Mouse (Mus musculus): ENCODE measurements around the gene Shank2.
A peak's percentile ranks its signal among the peaks of the same experiment; 100 is the strongest.

The Shank2 gene

GRCm38 (mm10) chr7:144338694-144339093 lies 337.0 kb downstream of the Shank2 start:
- DNase-seq (ENCODE audit: low spot score), result no peak

GRCm38 (mm10) chr7:144340376-144340775 lies 338.6 kb downstream of the Shank2 start:
- DNase-seq (ENCODE audit: low spot score), result no peak

GRCm38 (mm10) chr7:144366133-144366532 lies 364.4 kb downstream of the Shank2 start:
- no peak for DNase-seq (ENCODE audit: low spot score)

GRCm38 (mm10) chr7:144373059-144373458 lies 371.3 kb downstream of the Shank2 start:
- no peak for DNase-seq (ENCODE audit: low spot score)

GRCm38 (mm10) chr7:144375483-144375882 lies 373.8 kb downstream of the Shank2 start:
- DNase-seq (ENCODE audit: low spot score), result no peak

GRCm38 (mm10) chr7:144378254-144378653 lies 376.5 kb downstream of the Shank2 start:
- DNase-seq (ENCODE audit: low spot score), result no peak

- DNase-seq (ENCODE audit: low spot score), result no peak
These were observed 377.6 kb downstream of the Shank2 start for GRCm38 (mm10) chr7:144379243-144379884.

- no peak for DNase-seq (ENCODE audit: low spot score)
These were observed 379.9 kb downstream of the Shank2 start for GRCm38 (mm10) chr7:144381588-144381987.

DNA sequence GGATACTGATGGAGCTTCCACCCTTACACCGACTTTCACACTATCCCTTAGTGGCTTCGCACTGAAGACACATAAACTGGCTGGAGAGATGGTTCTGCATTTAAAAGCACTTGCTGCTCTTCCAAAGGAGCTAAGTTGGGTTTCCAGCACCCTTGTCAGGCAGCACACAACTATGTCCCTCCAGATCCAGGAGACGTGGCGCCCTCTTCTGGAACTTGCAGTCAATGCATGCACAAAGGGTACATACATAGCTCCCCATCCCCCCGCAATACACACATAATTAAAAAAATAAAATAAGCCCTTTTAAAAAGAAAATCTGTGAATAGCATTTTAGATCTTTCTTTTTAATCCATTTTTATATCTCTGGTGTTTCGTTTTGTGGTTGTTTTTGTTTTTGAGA lies 385.8 kb downstream of the Shank2 start:
- no peak for DNase-seq (ENCODE audit: low spot score)

DNA sequence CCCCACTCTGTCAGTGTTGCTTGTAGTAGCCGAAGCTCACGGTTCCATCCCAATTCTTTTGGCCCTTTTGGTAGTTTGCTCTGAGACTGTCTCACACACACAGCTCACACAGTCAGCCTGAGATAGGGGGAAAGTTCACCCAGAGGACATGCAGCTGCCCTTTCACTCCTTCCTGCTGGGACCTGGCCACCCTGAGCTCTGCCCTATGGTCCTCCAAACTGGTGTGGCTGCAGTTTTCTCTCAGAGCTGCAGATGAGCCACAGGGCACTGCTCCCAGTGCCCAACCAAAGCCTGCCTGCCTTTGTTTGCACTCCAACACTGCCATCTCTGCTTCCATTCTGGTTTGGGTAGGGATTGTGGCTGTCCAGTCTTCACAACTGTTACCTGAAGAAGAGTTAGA lies 388.0 kb downstream of the Shank2 start:
- no peak for DNase-seq (ENCODE audit: low spot score)

GRCm38 (mm10) chr7:144390676-144391075 lies 388.9 kb downstream of the Shank2 start:
- no peak for DNase-seq (ENCODE audit: low spot score)

DNA sequence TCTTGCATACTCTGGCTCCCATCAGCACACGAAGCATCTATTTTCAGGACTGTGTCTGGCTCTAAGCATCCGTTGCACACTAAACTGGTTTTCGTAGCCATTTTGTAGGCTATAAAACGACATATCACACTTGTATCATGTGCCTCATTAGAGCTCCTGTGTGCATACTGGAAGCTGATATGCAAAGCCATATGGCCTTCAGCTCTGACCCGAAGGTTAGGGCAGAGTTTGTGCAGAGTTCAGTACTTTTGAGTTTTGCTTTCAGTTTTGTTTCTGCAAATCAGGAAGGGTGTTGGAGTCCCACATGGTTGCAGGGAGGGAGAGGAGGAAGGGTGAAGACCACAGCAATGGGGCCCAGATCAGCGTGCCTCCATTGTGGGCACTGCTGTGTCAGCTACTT lies 390.0 kb downstream of the Shank2 start:
- DNase-seq (ENCODE audit: low spot score), result no peak

GRCm38 (mm10) chr7:144402492-144402891 lies 400.8 kb downstream of the Shank2 start:
- no peak for DNase-seq (ENCODE audit: low spot score)

GRCm38 (mm10) chr7:144407675-144408074 lies 405.9 kb downstream of the Shank2 start:
- DNase-seq (ENCODE audit: low spot score), result no peak

- DNase-seq (ENCODE audit: low spot score), result no peak
These were observed 406.8 kb downstream of the Shank2 start for GRCm38 (mm10) chr7:144408464-144409000.

DNA sequence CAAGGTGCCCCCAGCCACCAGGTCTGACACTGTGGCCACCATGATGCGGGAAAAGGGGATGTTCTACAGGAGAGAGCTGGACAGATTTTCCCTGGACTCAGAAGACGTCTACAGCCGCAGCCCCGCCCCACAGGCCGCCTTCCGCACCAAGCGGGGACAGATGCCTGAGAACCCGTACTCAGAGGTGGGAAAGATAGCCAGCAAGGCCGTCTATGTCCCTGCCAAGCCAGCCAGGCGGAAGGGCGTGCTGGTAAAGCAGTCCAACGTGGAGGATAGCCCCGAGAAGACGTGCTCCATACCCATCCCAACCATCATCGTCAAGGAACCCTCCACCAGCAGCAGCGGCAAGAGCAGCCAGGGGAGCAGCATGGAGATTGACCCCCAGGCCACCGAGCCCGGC lies 408.0 kb downstream of the Shank2 start:
- DNase-seq (ENCODE audit: low spot score), result no peak

- DNase-seq (ENCODE audit: low spot score), result no peak
These were observed 410.5 kb downstream of the Shank2 start for GRCm38 (mm10) chr7:144411967-144412906.

- DNase-seq (ENCODE audit: low spot score), result no peak
These were observed 412.9 kb downstream of the Shank2 start for GRCm38 (mm10) chr7:144414632-144415031.

DNA sequence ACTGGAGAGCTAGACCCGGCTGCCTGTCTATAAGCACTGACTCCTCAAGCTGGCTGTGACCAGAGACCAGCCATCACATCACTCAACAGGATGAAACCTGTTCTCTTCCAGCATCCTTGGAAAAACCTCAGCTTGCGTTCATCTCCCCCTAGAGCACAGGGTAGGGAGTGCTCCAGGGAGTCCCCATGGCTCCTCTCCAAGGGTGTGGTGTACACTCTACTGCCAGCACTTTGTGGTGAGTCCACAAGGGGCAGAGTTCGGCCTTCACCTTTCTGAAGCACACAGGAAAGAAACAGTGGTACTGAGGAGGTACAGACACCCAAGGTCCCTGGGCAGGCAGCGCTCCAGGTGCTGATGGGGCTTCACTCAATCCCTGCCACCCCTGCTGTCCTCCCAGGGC lies 414.1 kb downstream of the Shank2 start:
- no peak for DNase-seq (ENCODE audit: low spot score)

- no peak for DNase-seq (ENCODE audit: low spot score)
These were observed 415.5 kb downstream of the Shank2 start for GRCm38 (mm10) chr7:144417234-144417633.

- DNase-seq (ENCODE audit: low spot score), result peak; percentile 67
These were observed 416.1 kb downstream of the Shank2 start for GRCm38 (mm10) chr7:144417644-144418343.

GRCm38 (mm10) chr7:144420552-144420951 lies 418.8 kb downstream of the Shank2 start:
- DNase-seq (ENCODE audit: low spot score), result no peak

All from ovary, adult 18-20 months (tissue).